Mouse (Mus musculus) G1E (cell line): Measurements from ENCODE around the gene Ptpn3.

ENCODE experiments used
- CTCF ChIP-seq: IDR thresholded peaks from 2 replicates; pipeline ENCODE4 v1.5.1; 2012; ENCODE audit warnings: low read depth, low read length, inconsistent platforms, mixed read lengths
- GATA1 ChIP-seq: IDR thresholded peaks from 2 replicates; pipeline ENCODE4 v1.6.1; 2012; ENCODE audit warnings: borderline replicate concordance, low read length, inconsistent platforms, mixed read lengths
- GATA2 ChIP-seq: IDR thresholded peaks from 2 replicates; pipeline ENCODE4 v1.6.1; 2012; ENCODE audit warnings: low read depth, low read length, inconsistent platforms, borderline replicate concordance

- TF ChIP-seq CTCF (no peak), GATA1 (no peak), GATA2 (no peak)
These were observed 56.8 kb downstream of the Ptpn3 start for GRCm38 (mm10) chr4:57244874-57245273.
